Comparison of ENCODE assay signal across 8 mouse cellular contexts in the genomic region with DNA sequence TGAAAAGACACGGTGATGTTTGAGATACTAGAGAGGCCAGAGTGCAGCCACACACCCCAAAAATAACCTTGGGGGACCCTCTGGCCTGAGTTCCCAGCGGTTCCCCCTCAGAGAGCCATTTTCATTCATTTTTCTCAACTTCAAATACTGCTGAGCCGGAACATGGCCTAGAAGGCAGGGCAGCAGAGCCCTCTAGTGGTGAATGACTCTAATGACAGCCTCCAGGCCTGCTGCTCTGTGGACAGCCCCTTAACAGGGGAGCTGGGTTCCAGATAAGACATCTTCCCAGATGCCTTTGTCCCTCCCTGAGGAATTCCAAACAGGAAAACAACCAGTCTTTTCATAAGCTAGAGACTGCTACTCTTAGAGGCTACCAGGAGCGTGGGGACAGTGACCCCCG. TPM values are rescaled to one million over a fixed set of nuclear protein-coding genes. Genes with fewer than 3 reads are reported as not detected.
A peak's percentile ranks its signal among the peaks of the same experiment; 100 is the strongest.
DNase-seq lines count a peak whose midpoint lies in the region; ATAC-seq and TF ChIP-seq lines count a peak whose summit lies in the region.

No protein-coding gene starts in this region.

- DNase-seq in testis, postnatal 10 days (ENCODE audit: low spot score): no peak
- peak; percentile 86 for DNase-seq in brain, embryonic 14.5 days (ENCODE audit: low read depth)
- DNase-seq in forebrain, embryonic 11.5 days (ENCODE audit: low spot score): peak; percentile 81
- peak; percentile 24 for DNase-seq in lung, adult 2 months
- peak; percentile 94 for DNase-seq in retina, embryonic 14.5 days (ENCODE audit: low spot score)
- no peak for DNase-seq in gastrocnemius, postnatal 10 days

- no peak overlapping the region for H3K4me3 ChIP-seq in testis, adult 2 months (ENCODE audit: control insufficient read depth, low read depth, low read length)
- no peak overlapping the region for H3K4me3 ChIP-seq in forebrain, embryonic 11.5 days (ENCODE audit: low read depth, low read length)
- H3K4me3 ChIP-seq in intestine, postnatal 0 days (ENCODE audit: low read depth, low read length): no peak overlapping the region
- no peak overlapping the region for H3K4me3 ChIP-seq in lung, adult 2 months (replicated peaks; ENCODE audit: extremely low read depth, low read depth, low read length)

- TF ChIP-seq CTCF in testis, adult 2 months (IDR thresholded peaks at IDR 0.05; ENCODE audit: control insufficient read depth, insufficient read depth, insufficient replicate concordance, low read depth, low read length): peak; percentile 91
- TF ChIP-seq CTCF in brain, embryonic 14.5 days (IDR thresholded peaks at IDR 0.05; ENCODE audit: borderline replicate concordance, extremely low read depth, insufficient read depth, insufficient read length): peak; percentile 97
- peak; percentile 95 for TF ChIP-seq CTCF in intestine, postnatal 0 days (IDR thresholded peaks at IDR 0.05; ENCODE audit: low read depth)
- TF ChIP-seq CTCF in lung, adult 2 months (IDR thresholded peaks at IDR 0.05; ENCODE audit: insufficient read depth, low read length): peak; percentile 94

- no peaks in the 10 kb centered on the region; the same call in 1 of the 2 replicates for H3K4me1 ChIP-seq in testis, adult 2 months (ENCODE audit: control insufficient read depth, insufficient read depth, low read length)
- peaks cover 4% of the 10 kb centered on the region; the same call in 1 of the 2 replicates for H3K4me1 ChIP-seq in forebrain, embryonic 11.5 days (replicated peaks; ENCODE audit: control insufficient read depth, insufficient read depth, low read length)
- H3K4me1 ChIP-seq in intestine, postnatal 0 days (replicated peaks; ENCODE audit: control insufficient read depth, insufficient read depth, low read length): no peaks in the 10 kb centered on the region
- no peaks in the 10 kb centered on the region for H3K4me1 ChIP-seq in lung, adult 2 months (ENCODE audit: control insufficient read depth, insufficient read depth, low read length)

- H3K9me3 ChIP-seq in forebrain, embryonic 11.5 days (ENCODE audit: control insufficient read depth, low read length): no peaks in the 10 kb centered on the region
- H3K9me3 ChIP-seq in intestine, postnatal 0 days (ENCODE audit: control insufficient read depth): no peaks in the 10 kb centered on the region

- 18% methylated on average over 5 of the region's 5 CpGs for WGBS in forebrain, embryonic 11.5 days
- 24% methylated on average over 5 of the region's 5 CpGs for WGBS in intestine, postnatal 0 days
- 31% methylated on average over 5 of the region's 5 CpGs for WGBS in lung, adult 2 months

- H3K36me3 ChIP-seq in testis, adult 2 months (ENCODE audit: control insufficient read depth, insufficient read depth, low read length): no peaks in the 10 kb centered on the region
- no peaks in the 10 kb centered on the region for H3K36me3 ChIP-seq in forebrain, embryonic 11.5 days (ENCODE audit: control insufficient read depth, insufficient read depth, low read length)
- H3K36me3 ChIP-seq in intestine, postnatal 0 days (ENCODE audit: control insufficient read depth, insufficient read depth): peaks cover 13% of the 10 kb centered on the region

- H3K4me2 ChIP-seq in forebrain, embryonic 11.5 days (ENCODE audit: low read depth, low read length, severe bottlenecking): no peak overlapping the region
- H3K4me2 ChIP-seq in intestine, postnatal 0 days (replicated peaks; ENCODE audit: low read depth): no peak overlapping the region

- H3K27ac ChIP-seq in testis, adult 2 months (ENCODE audit: control insufficient read depth, insufficient read depth, low read depth, low read length): no peak overlapping the region
- H3K27ac ChIP-seq in forebrain, embryonic 11.5 days (ENCODE audit: low read depth, low read length): no peak overlapping the region
- no peak overlapping the region for H3K27ac ChIP-seq in intestine, postnatal 0 days (ENCODE audit: low read depth, low read length)

- no peak for TF ChIP-seq POLR2A in testis, adult 2 months (IDR thresholded peaks at IDR 0.05; ENCODE audit: control insufficient read depth, low read depth, low read length)
- TF ChIP-seq POLR2A in brain, embryonic 14.5 days (IDR thresholded peaks at IDR 0.05; ENCODE audit: borderline replicate concordance, extremely low read depth, insufficient read depth, insufficient read length, poor library complexity, severe bottlenecking): no peak
- no peak for TF ChIP-seq POLR2A in lung, adult 2 months (IDR thresholded peaks at IDR 0.05; ENCODE audit: borderline replicate concordance, extremely low read depth, low read depth, low read length)

- ATAC-seq in forebrain, embryonic 11.5 days (replicated peaks; ENCODE audit: low FRiP score): peak; percentile 58; the same call in 1 of the 2 replicates
- peak; percentile 53 for ATAC-seq in intestine, postnatal 0 days

- H3K27me3 ChIP-seq in testis, adult 2 months (ENCODE audit: control insufficient read depth, insufficient read depth, low read length): no peaks in the 10 kb centered on the region
- peaks cover 38% of the 10 kb centered on the region for H3K27me3 ChIP-seq in forebrain, embryonic 11.5 days (ENCODE audit: control insufficient read depth, insufficient read depth, low read length)
- H3K27me3 ChIP-seq in intestine, postnatal 0 days (replicated peaks; ENCODE audit: control insufficient read depth, insufficient read depth, low read length): no peaks in the 10 kb centered on the region

- H3K9ac ChIP-seq in forebrain, embryonic 11.5 days (ENCODE audit: low read length): no peak overlapping the region
- H3K9ac ChIP-seq in intestine, postnatal 0 days (ENCODE audit: low read depth, low read length): no peak overlapping the region

RNA-seq across cellular contexts. Expression of gene Sap30l, which starts 23.1 kb away (rescaled TPM):
- polyA plus RNA-seq in testis, adult 2 months (2012; rRNA removed): 3.1 and 5.5 TPM in 2 replicates
- polyA plus RNA-seq in brain, embryonic 14.5 days (2012; rRNA removed): 29.3 and 30.9 TPM in 2 replicates
- 14.1 and 15.8 TPM in 2 replicates for polyA plus RNA-seq in forebrain, embryonic 11.5 days (2014; fragmentation: Nextera tagmentation; extraction: Ambion mirVana)
- 19.3 and 21.2 TPM in 2 replicates for polyA plus RNA-seq in intestine, postnatal 0 days (2015; fragmentation: Nextera tagmentation; extraction: Ambion mirVana)
- 24.7 and 37.0 TPM in 2 replicates for polyA plus RNA-seq in lung, adult 2 months (2012; rRNA removed)
- 10 to 100 TPM; 28.2 to 29.8 TPM for total RNA-seq in gastrocnemius, postnatal 10 days (2021)

RNA-seq across cellular contexts. Expression of gene Hand1, which starts 54.3 kb away (rescaled TPM):
- polyA plus RNA-seq in testis, adult 2 months (2012; rRNA removed): 0.15 and 0.38 TPM in 2 replicates
- 0.04 TPM in 1 of 2 replicates, not detected in the other for polyA plus RNA-seq in brain, embryonic 14.5 days (2012; rRNA removed)
- polyA plus RNA-seq in forebrain, embryonic 11.5 days (2014; fragmentation: Nextera tagmentation; extraction: Ambion mirVana): not detected in 2 replicates
- polyA plus RNA-seq in intestine, postnatal 0 days (2015; fragmentation: Nextera tagmentation; extraction: Ambion mirVana): 17.4 and 20.7 TPM in 2 replicates
- 0.06 TPM in 1 of 2 replicates, not detected in the other for polyA plus RNA-seq in lung, adult 2 months (2012; rRNA removed)
- not detected for total RNA-seq in gastrocnemius, postnatal 10 days (2021)

Comparison
In these comparisons a context has a peak if more than half of its experiments do, and no peak if none do; other contexts are left out.
1. DNase-seq: peak in brain, embryonic 14.5 days (single experiment), forebrain, embryonic 11.5 days (single experiment), lung, adult 2 months (single experiment) and retina, embryonic 14.5 days (single experiment); none in testis, postnatal 10 days (single experiment) and gastrocnemius, postnatal 10 days (single experiment).
2. RNA of gene Hand1, which starts 54.3 kb away (polyA plus RNA-seq): 17.4 to 20.7 TPM in intestine, postnatal 0 days; 0.04 TPM in brain, embryonic 14.5 days, 0.15 to 0.38 TPM in testis, adult 2 months, not detected in forebrain, embryonic 11.5 days and 0.06 TPM in lung, adult 2 months; every median in the first group is over 10 times any median in the second.
3. Peak in every context shown above with its lines, with median percentiles within 50 percentile points of each other: CTCF ChIP-seq.